Mouse (Mus musculus) small intestine, adult 2 months (tissue): Measurements from ENCODE around the gene Gm45837.

Experiments used
- CTCF ChIP-seq: fragments of 200-500 bp; IDR thresholded peaks from 2 replicates; pipeline ENCODE4 v1.5.1; 2012; ENCODE audit warnings: low read depth, mild to moderate bottlenecking, control low read depth, inconsistent platforms, low read length, moderate library complexity, mixed read lengths; ENCODE audit not compliant: insufficient replicate concordance, insufficient read length; ENCODE audit errors: extremely low read depth
- POLR2A ChIP-seq: fragments of 200-500 bp; IDR thresholded peaks from 2 replicates; pipeline ENCODE4 v1.6.1; 2012; ENCODE audit warnings: low read depth, mild to moderate bottlenecking, control low read depth, inconsistent platforms, low read length, moderate library complexity

DNA sequence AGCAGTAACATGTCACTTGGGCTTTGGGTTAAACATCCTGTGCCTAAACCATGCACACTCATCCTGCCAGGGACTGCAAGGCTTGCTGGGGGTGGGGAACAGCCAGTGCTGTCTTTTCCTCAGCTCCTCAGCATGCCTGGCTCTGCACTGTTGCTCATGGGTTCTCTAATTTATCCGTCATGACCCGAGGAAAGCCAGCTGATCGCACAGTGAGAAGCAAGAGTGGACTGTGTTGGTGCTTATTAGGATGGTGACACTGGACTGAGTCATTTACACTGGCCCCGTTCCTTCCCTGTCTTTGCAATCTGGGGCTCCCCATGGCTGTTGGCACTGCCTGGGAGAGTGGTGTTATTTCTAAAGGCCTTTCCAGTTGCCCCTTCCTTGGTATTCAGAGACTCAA lies 33.5 kb downstream of the Gm45837 start:
- TF ChIP-seq CTCF (no peak), POLR2A (no peak)
